Mouse (Mus musculus) limb, embryonic 12.5 days (tissue): Measurements from ENCODE around the gene Pagr1b. TPM values are rescaled to one million over a fixed set of nuclear protein-coding genes. Genes with fewer than 3 reads are reported as not detected.

Source experiments
- ATAC-seq: fragments of 200-750 bp; cut with Nextera tagmentation; 2 replicates; pipeline ENCODE4 v1.8.0; 2017; ENCODE audit warnings: low read depth, moderate TSS enrichment; ENCODE audit not compliant: insufficient number of reproducible peaks, insufficient read depth, low FRiP score, low TSS enrichment
- H3K27ac ChIP-seq: fragments of 300-500 bp; sonication (generic); 2 replicates; pipeline ENCODE4 v1.5.1; 2016; ENCODE audit warnings: mild to moderate bottlenecking, moderate library complexity
- H3K27me3 ChIP-seq: fragments of 300-500 bp; sonication (generic); 2 replicates; pipeline ENCODE4 v1.6.1; 2016; ENCODE audit warnings: mild to moderate bottlenecking, moderate library complexity
- H3K36me3 ChIP-seq: fragments of 300-500 bp; sonication (generic); 2 replicates; pipeline ENCODE4 v1.6.1; 2016; ENCODE audit warnings: mild to moderate bottlenecking, moderate library complexity
- H3K4me1 ChIP-seq: fragments of 300-500 bp; sonication (generic); replicated peaks from 2 replicates; pipeline ENCODE4 v1.6.1; 2016
- H3K4me2 ChIP-seq: fragments of 300-500 bp; sonication (generic); 2 replicates; pipeline ENCODE4 v1.6.1; 2016; ENCODE audit warnings: mild to moderate bottlenecking, moderate library complexity
- H3K4me3 ChIP-seq: fragments of 300-500 bp; sonication (generic); replicated peaks from 2 replicates; pipeline ENCODE4 v1.5.1; 2016; ENCODE audit warnings: mild to moderate bottlenecking
- H3K9ac ChIP-seq: fragments of 300-500 bp; sonication (generic); replicated peaks from 2 replicates; pipeline ENCODE4 v1.6.1; 2016; ENCODE audit warnings: mild to moderate bottlenecking, moderate library complexity
- H3K9me3 ChIP-seq: fragments of 300-500 bp; sonication (generic); 2 replicates; pipeline ENCODE4 v1.6.1; 2016; ENCODE audit warnings: mild to moderate bottlenecking, moderate library complexity
- WGBS: fragments of 180-500 bp; shearing (Covaris S2); methylation state at CpG from one replicate; pipeline ENCODE4 v1.1.7; 2016; 5-methylcytosine and 5-hydroxymethylcytosine counted together
- polyA plus RNA-seq: library from polyadenylated mRNA; unstranded; fragments of >200 nt; fragmentation: Nextera tagmentation; extraction: Ambion mirVana; gene quantifications from 2 replicates; pipeline ENCODE4 v1.2.1, GENCODE M21; 2016

The Pagr1b gene
- 0.42 and 0.59 TPM in 2 replicates for polyA plus RNA-seq

DNA sequence TGATC is at the start of gene Pagr1b:
Pagr1b (minus strand) TSS at position 4 of the 5 bp plus-strand sequence.
- Histone ChIP-seq H3K4me3 (peak within 1 kb of the TSS; percentile 68), H3K9ac (peak within 1 kb of the TSS; percentile 89), H3K4me1 (peaks cover 60% of the 10 kb centered on the region), H3K27ac (peak within 1 kb of the TSS; percentile 97), H3K36me3 (peaks cover 42% of the 10 kb centered on the region), H3K27me3 (no peaks in the 10 kb centered on the region), H3K9me3 (no peaks in the 10 kb centered on the region), H3K4me2 (peak within 1 kb of the TSS; percentile 92)
- ATAC-seq, result no peak

DNA sequence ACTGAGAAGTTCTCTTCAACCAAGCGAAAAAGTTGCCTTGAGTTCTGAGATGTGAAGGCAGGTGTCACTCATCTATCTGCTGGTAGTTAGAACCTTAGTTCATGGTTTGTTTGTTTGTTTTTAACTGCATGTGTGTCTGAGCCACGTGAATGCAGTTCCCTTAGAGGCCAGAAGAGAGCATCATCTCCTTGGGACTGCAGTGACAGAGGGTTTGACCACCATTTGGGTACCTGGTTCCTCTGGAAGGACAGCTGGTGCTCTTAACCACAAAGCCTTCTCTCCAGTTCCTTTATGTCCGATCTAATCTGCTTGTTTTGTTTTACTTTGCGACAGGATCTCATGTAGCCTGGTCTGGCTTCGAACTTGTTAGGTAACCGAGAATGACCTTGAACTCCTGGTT is 49.3 kb upstream of the Pagr1b start:
- no peaks in the 10 kb centered on the region for H3K36me3 ChIP-seq
- H3K9ac ChIP-seq, result no peak overlapping the region
- H3K4me3 ChIP-seq, result no peak overlapping the region
- H3K9me3 ChIP-seq, result 0 out of 2 replicates have a peak, but pooled peaks cover 3% of the 10 kb centered on the region
- no peaks in the 10 kb centered on the region for H3K4me1 ChIP-seq
- no peak overlapping the region for H3K27ac ChIP-seq
- 0 out of 2 replicates have a peak, but pooled peaks cover 4% of the 10 kb centered on the region for H3K27me3 ChIP-seq
- 86% methylated on average over 6 of the region's 6 CpGs for WGBS
- no peak for ATAC-seq
- H3K4me2 ChIP-seq, result no peak overlapping the region

DNA sequence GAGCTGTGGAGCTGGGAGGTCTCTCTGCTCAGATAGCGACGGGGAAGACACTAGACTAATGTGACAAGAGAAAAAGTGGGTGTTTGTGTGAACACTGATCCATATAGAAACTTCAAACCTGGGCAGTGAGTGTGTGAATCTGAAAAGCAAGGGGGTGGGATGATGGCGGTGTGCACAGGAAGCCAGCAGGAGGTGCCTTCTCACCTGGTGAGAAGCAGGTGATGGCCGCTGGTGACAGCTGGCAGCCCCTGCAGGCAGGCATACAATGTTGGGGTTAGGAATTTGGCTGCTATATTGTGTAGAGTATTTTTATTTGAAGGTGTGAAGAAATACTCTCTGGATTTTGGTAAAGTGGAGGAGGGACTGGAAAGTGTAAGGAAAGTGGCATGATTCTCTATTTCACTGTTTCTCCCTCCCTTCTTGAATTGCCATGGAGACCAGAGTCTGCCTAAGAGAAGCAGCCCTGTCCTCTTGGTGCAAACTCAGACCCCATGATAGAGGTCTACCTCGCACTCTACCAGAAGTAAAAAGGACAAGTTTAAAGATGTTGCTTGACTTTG is 38.8 kb upstream of the Pagr1b start:
- Histone ChIP-seq H3K9ac (no peak overlapping the region), H3K9me3 (no peaks in the 10 kb centered on the region), H3K27me3 (peaks cover 3% of the 10 kb centered on the region; the same call in 1 of the 2 replicates), H3K4me1 (no peaks in the 10 kb centered on the region), H3K36me3 (no peaks in the 10 kb centered on the region), H3K27ac (no peak overlapping the region), H3K4me2 (no peak overlapping the region), H3K4me3 (no peak overlapping the region)
- WGBS, result 78% methylated on average over 5 of the region's 5 CpGs
- ATAC-seq, result no peak

DNA sequence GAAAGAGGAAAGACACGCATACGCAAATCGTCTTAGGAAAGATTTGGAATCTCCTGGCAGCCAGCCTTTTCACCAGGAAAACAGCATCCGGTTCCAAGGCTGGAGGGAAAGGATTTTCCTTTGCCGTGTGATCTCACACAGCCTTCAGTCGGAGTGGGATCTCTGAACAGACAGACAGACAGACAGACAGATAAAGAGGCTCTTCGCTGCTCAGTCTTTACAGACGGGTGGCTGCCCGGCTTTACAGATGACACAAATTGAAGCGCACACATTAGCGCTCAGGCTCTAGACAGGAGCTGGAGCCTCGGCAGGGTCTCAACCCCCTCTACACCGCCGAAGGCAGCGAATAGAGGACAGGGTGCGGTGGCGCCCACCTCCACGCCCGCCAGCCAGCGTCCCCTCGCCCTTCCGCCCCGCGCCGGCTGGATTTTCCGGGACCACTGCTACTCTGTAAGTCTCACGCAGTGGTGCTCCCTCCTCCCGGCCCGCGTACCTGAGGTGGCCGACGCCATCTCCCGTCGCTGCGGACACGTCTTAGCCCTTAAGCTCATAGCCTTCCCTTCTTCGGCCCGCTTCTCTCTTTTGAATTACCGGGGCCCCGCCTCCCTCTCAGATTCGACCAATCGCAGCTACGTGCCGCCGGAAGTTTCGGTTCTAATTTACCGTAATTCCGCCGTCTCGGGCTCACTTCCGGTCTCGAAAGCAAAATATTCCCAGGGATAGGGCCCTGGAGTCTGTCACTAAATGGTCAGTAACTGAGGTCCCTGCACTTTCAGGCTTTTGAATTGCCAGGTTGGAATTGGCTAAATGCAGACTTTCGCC is 25.8 kb upstream of the Pagr1b start, which contains the start of gene Kif22:
Kif22 (minus strand) TSS at position 621 of the 822 bp plus-strand sequence.
- peaks cover 22% of the 10 kb centered on the region for H3K36me3 ChIP-seq
- peak within 1 kb of the TSS; percentile 83 for H3K9ac ChIP-seq
- H3K4me2 ChIP-seq, result peak within 1 kb of the TSS; percentile 82
- H3K9me3 ChIP-seq, result no peaks in the 10 kb centered on the region
- H3K4me3 ChIP-seq, result peak within 1 kb of the TSS; percentile 86
- H3K27ac ChIP-seq, result peak within 1 kb of the TSS; percentile 76; the same call in 1 of the 2 replicates
- WGBS, result under 1% methylated on average over 53 of the region's 53 CpGs
- no peaks in the 10 kb centered on the region for H3K27me3 ChIP-seq
- peak; percentile 75; the same call in 1 of the 2 replicates for ATAC-seq
- H3K4me1 ChIP-seq, result peaks cover 17% of the 10 kb centered on the region

DNA sequence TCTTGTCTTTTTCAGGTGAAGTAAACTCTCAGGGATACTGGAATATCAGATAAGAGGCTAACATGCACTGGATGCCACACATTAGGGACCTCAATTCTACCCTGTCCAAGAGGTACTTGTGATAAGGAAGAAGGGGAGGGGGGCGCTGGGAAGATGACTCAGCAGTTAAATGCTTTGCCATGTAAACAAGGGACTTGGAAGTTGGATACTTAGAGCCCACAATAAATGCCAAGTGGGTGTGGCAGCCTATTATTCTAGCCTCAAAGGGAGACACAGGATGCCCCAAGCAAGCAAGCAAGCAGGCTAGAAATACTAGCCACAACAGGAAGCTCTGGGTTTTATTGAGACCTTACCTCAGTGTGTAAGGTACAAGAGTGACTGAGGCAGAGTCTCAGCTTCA is 15.0 kb upstream of the Pagr1b start:
- Histone ChIP-seq H3K9ac (no peak overlapping the region), H3K27ac (no peak overlapping the region), H3K27me3 (no peaks in the 10 kb centered on the region), H3K9me3 (no peaks in the 10 kb centered on the region), H3K36me3 (peaks cover 84% of the 10 kb centered on the region), H3K4me3 (no peak overlapping the region), H3K4me2 (no peak overlapping the region), H3K4me1 (peaks cover 8% of the 10 kb centered on the region)
- WGBS, result 72% methylated on average over 1 of the region's 1 CpGs
- ATAC-seq, result no peak

GRCm38 (mm10) chr7:127030172-127030571 is 13.9 kb upstream of the Pagr1b start:
- Histone ChIP-seq H3K36me3 (peaks cover 76% of the 10 kb centered on the region), H3K27me3 (no peaks in the 10 kb centered on the region)
- 91% methylated on average over 1 of the region's 1 CpGs for WGBS

GRCm38 (mm10) chr7:127027885-127028284 is 11.6 kb upstream of the Pagr1b start:
- H3K4me3 ChIP-seq, result peak overlapping the region; percentile 98
- H3K4me1 ChIP-seq, result peaks cover 29% of the 10 kb centered on the region
- H3K27me3 ChIP-seq, result no peaks in the 10 kb centered on the region
- H3K4me2 ChIP-seq, result peak overlapping the region; percentile 92
- peak overlapping the region; percentile 99 for H3K9ac ChIP-seq
- H3K9me3 ChIP-seq, result no peaks in the 10 kb centered on the region
- peak; percentile 9 for ATAC-seq
- H3K27ac ChIP-seq, result peak overlapping the region; percentile 99
- H3K36me3 ChIP-seq, result peaks cover 74% of the 10 kb centered on the region
- 72% methylated on average over 8 of the region's 8 CpGs for WGBS

More at GRCm38 (mm10) chr7:127030172-127030571, 13.9 kb upstream of the Pagr1b start:
- H3K4me1 ChIP-seq, result peaks cover 8% of the 10 kb centered on the region
- no peak for ATAC-seq
- no peak overlapping the region for H3K9ac ChIP-seq
- no peak overlapping the region for H3K4me3 ChIP-seq
- no peaks in the 10 kb centered on the region for H3K9me3 ChIP-seq
- no peak overlapping the region for H3K4me2 ChIP-seq
- no peak overlapping the region for H3K27ac ChIP-seq

DNA sequence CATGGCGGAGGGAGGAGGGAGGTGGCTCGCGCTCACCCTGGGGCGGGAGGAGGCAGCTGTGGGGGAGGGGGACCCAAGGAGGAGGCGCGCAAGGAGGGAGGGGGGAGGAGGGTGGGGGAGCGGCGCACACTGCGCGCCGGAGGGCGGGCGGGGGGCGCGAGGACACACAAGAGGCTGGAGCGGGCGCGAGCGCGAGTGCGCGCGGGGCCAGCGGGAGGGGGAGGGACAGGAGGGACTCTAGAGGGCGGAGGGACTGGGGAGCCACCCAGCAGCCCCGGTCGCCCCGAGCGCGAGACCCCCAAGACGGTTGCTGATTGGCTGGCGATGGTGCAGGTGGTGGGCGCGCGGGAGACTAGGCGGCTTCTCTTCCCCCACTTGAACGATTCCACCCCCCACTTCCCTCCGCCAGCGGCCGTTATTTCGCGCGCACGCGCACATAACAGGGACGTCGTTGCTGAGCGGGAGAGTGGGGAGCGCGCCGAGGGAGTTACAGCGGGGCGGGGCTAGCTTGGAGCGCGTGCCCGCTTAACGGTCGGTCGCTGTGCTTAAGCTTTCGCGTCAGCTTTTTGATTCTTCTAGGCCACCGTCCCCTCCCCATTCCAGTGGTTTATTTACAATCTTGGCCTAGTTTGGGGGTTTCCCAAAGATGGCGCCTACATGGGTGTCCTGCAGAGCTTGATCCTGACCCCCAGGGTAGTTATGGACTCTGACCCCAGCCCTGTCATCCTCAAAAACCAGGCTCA is 10.9 kb upstream of the Pagr1b start, which contains the start of gene Maz:
Maz (minus strand) TSS at position 54 of the 743 bp plus-strand sequence.
- H3K9ac ChIP-seq, result peak within 1 kb of the TSS; percentile 99
- peak within 1 kb of the TSS; percentile 98 for H3K4me3 ChIP-seq
- H3K4me1 ChIP-seq, result peaks cover 36% of the 10 kb centered on the region
- H3K4me2 ChIP-seq, result peak within 1 kb of the TSS; percentile 92
- no peaks in the 10 kb centered on the region for H3K27me3 ChIP-seq
- peak within 1 kb of the TSS; percentile 99 for H3K27ac ChIP-seq
- no peaks in the 10 kb centered on the region for H3K9me3 ChIP-seq
- H3K36me3 ChIP-seq, result peaks cover 74% of the 10 kb centered on the region
- 2% methylated on average over 56 of the region's 63 CpGs for WGBS
- peak; percentile 88 for ATAC-seq

DNA sequence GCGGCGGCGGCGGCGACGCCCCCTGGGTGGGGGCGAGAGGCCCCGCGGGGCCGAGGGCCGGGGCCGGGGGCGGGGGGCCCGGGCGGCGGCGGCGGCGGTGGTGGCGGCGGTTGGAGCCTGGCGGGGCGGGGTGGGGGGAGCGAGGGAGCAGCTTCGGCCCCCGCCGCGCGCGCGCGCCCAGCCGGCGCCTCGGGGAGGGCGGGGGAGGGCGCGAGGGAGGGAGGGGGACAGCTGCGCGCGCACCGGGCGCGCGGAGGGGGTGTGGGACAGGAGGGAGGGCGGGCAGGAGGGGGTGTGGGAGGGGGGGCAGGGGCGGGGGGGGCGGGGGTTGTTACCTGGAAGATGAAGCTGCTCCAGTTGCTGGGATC is 10.3 kb upstream of the Pagr1b start:
- Histone ChIP-seq H3K4me3 (peak overlapping the region; percentile 98), H3K27ac (peak overlapping the region; percentile 99), H3K9ac (peak overlapping the region; percentile 99), H3K36me3 (peaks cover 74% of the 10 kb centered on the region), H3K4me2 (peak overlapping the region; percentile 92), H3K4me1 (peaks cover 42% of the 10 kb centered on the region), H3K9me3 (no peaks in the 10 kb centered on the region), H3K27me3 (no peaks in the 10 kb centered on the region)
- no CpG with 5 or more reads among the region's 48 CpGs for WGBS
- no peak for ATAC-seq

GRCm38 (mm10) chr7:127026161-127026600 is 9.9 kb upstream of the Pagr1b start:
- no peaks in the 10 kb centered on the region for H3K9me3 ChIP-seq
- peak overlapping the region; percentile 98 for H3K4me3 ChIP-seq
- ATAC-seq, result peak; percentile 16
- peak overlapping the region; percentile 99 for H3K27ac ChIP-seq
- H3K36me3 ChIP-seq, result peaks cover 72% of the 10 kb centered on the region
- no peaks in the 10 kb centered on the region for H3K27me3 ChIP-seq
- peak overlapping the region; percentile 99 for H3K9ac ChIP-seq
- H3K4me2 ChIP-seq, result peak overlapping the region; percentile 92
- H3K4me1 ChIP-seq, result peaks cover 46% of the 10 kb centered on the region
- WGBS, result 0% methylated on average over 32 of the region's 48 CpGs

- ATAC-seq, result no peak
- H3K36me3 ChIP-seq, result peaks cover 66% of the 10 kb centered on the region
- under 1% methylated on average over 61 of the region's 65 CpGs for whole genome bisulfite sequencing
Observed at GRCm38 (mm10) chr7:127025556-127026160, 9.4 kb upstream of the Pagr1b start.

More at GRCm38 (mm10) chr7:127025556-127026160, 9.4 kb upstream of the Pagr1b start:
- H3K4me2 ChIP-seq, result peak overlapping the region; percentile 92
- H3K27ac ChIP-seq, result peak overlapping the region; percentile 99
- H3K9ac ChIP-seq, result peak overlapping the region; percentile 99
- H3K4me3 ChIP-seq, result peak overlapping the region; percentile 98
- H3K4me1 ChIP-seq, result peaks cover 50% of the 10 kb centered on the region
- no peaks in the 10 kb centered on the region for H3K9me3 ChIP-seq
- H3K27me3 ChIP-seq, result no peaks in the 10 kb centered on the region
